ENCODE assay signal across 15 mouse cellular contexts in the genomic region with DNA sequence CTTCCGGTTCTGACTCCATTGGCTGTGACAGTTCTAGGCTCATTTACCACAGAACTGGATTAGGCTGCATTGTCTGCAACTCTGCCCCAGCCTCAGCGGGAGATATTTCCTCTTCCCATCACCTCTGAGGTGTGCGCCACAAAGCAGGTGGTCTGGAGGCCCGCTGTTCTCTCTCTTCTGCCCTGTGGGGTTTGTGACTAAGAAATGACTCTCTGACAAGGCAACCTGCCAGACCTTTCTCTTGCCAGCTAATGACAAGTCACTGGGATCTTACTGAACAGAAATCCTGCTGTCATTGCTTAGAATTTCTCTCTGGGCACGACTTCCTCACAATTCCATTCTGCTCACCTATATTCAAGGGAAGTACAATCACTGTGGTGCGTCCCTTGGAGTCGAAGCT. TPM values are rescaled to one million over a fixed set of nuclear protein-coding genes. Genes with fewer than 3 reads are reported as not detected.
A peak's percentile ranks its signal among the peaks of the same experiment; 100 is the strongest.
DNase-seq lines count a peak whose midpoint lies in the region; ATAC-seq and TF ChIP-seq lines count a peak whose summit lies in the region.
"Had no signal": no experiment of that assay in that cellular context is flagged by ENCODE, and none has a peak within 500 bp of the region (broad histone marks: within the 10 kb centered on the region; RNA-seq: fewer than 3 reads in every experiment).

No protein-coding gene starts in this region.

- no peak for TF ChIP-seq CTCF in cerebellum, adult 2 months (IDR thresholded peaks at IDR 0.05; ENCODE audit: borderline replicate concordance, insufficient read depth, low read depth, low read length)

- peaks cover 7% of the 10 kb centered on the region; the same call in 1 of the 2 replicates for H3K4me1 ChIP-seq in cerebellum, adult 2 months (ENCODE audit: control insufficient read depth, insufficient read depth, low read length)

- no peak for ATAC-seq in erythroid progenitor cell, adult 5-6 weeks (replicated peaks; ENCODE audit: low FRiP score, poor library complexity, severe bottlenecking)

- no peak for TF ChIP-seq POLR2A in cerebellum, adult 2 months (IDR thresholded peaks at IDR 0.05; ENCODE audit: borderline replicate concordance, insufficient read depth, low read length)

- peak; percentile 3 for DNase-seq in lung, postnatal 10 days
- no peak for DNase-seq in lung, postnatal 14 days
- peak; percentile 24 for DNase-seq in adrenal gland, adult 8-10 months
- DNase-seq in cerebellum, adult 2 months: peak; percentile 83 to 88
- no peak for DNase-seq in kidney, postnatal 25 days
- DNase-seq in embryo, embryonic 9.5 days (ENCODE audit: extremely low spot score): no peak
- DNase-seq: kidney, adult 18-20 months; layer of hippocampus, adult 9-11 months; lung, adult 18-20 months had no signal

- peak overlapping the region; percentile 5 for H3K4me3 ChIP-seq in cerebellum, adult 2 months (replicated peaks; ENCODE audit: insufficient read depth, low read depth, low read length)
- H3K4me3 ChIP-seq: limb, embryonic 13.5 days had no signal

- peak overlapping the region; percentile 18 for H3K27ac ChIP-seq in cerebellum, adult 2 months (ENCODE audit: insufficient read depth, low read length)
- H3K27ac ChIP-seq: limb, embryonic 13.5 days had no signal

- WGBS in cerebellum, adult 2 months: 1% methylated on average over 7 of the region's 7 CpGs

- no peaks in the 10 kb centered on the region for H3K27me3 ChIP-seq in cerebellum, adult 2 months (ENCODE audit: control insufficient read depth, insufficient read depth, low read length)

RNA-seq across cellular contexts. Expression of gene Fmn1, which starts 4.5 kb away (rescaled TPM):
- 1 to 10 TPM; 1.5 to 4.2 (median 3.1) TPM for total RNA-seq in adrenal gland, adult 8-10 months (2022)
- polyA plus RNA-seq in cerebellum, adult 2 months (2012; rRNA removed): 3.1 and 3.4 TPM in 2 replicates
- not detected in 2 replicates for total RNA-seq in erythroid progenitor cell, adult 5-6 weeks (2015; ENCODE audit: low replicate concordance)
- total RNA-seq in erythroid progenitor cell, adult 5-6 weeks (2017; ENCODE audit: low replicate concordance): 0.38 and 0.90 TPM in 2 replicates
- polyA plus RNA-seq: G1E had no signal

RNA-seq across cellular contexts. Expression of gene Tmco5b, which starts 37.5 kb away (rescaled TPM):
- not detected for total RNA-seq in adrenal gland, adult 8-10 months (2022)
- 0.11 and 0.21 TPM in 2 replicates for polyA plus RNA-seq in cerebellum, adult 2 months (2012; rRNA removed)
- total RNA-seq in erythroid progenitor cell, adult 5-6 weeks (2015; ENCODE audit: low replicate concordance): not detected in 2 replicates
- total RNA-seq in erythroid progenitor cell, adult 5-6 weeks (2017; ENCODE audit: low replicate concordance): not detected in 2 replicates
- total RNA-seq: adrenal gland, adult 18-20 months; G1E; megakaryocyte, adult 5-6 weeks had no signal
- polyA plus RNA-seq: G1E; hindbrain, embryonic 11.5 days; limb, embryonic 13.5 days had no signal

Comparison
In these comparisons a context has a peak if more than half of its experiments do, and no peak if none do; other contexts are left out.
1. DNase-seq: peak in lung, postnatal 10 days (single experiment), adrenal gland, adult 8-10 months (single experiment) and cerebellum, adult 2 months (2 of 2); none in lung, postnatal 14 days (single experiment), kidney, postnatal 25 days (0 of 2) and embryo, embryonic 9.5 days (single experiment).